Mouse (Mus musculus): ENCODE results near the gene Ctf1. TPM values are rescaled to one million over a fixed set of nuclear protein-coding genes. Genes with fewer than 3 reads are reported as not detected.
A peak's percentile ranks its signal among the peaks of the same experiment; 100 is the strongest.
"Not testable (repeated sequence)": the region's sequence is repeated elsewhere in the genome, so short reads cannot be mapped to it uniquely, and the experiment has no call there.

The Ctf1 gene
- total and polyA plus RNA-seq, 2 experiments from 2014 or later = 3.8 to 6.5 TPM

DNA sequence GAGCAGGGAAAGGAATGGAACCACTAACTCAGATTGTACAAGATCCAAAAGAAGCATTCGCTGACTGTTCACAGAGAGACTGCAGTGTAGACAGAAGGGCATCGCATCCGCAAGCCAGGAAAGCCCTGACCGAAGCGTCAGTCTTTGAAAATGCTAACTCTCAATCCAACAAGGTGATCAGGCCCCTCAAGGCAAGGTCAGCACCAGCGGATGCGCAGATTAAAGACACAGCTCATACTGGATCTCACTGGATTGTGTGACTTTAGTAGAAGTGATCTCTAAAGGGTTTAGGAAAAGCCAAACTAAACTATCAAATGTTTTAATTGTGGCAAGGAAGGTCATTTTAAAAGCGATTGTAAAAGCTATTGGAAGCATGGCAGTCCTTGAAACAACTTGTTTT lies 19.2 kb upstream of the Ctf1 start:
- Histone ChIP-seq H3K9me3 (ENCODE audit: low read length) (no peaks in the 10 kb centered on the region), H3K4me3 (ENCODE audit: low read depth, low read length) (no peak overlapping the region), H3K27me3 (ENCODE audit: insufficient read depth, low read length) (no peaks in the 10 kb centered on the region), H3K4me2 (ENCODE audit: low read depth) (no peak overlapping the region), H3K36me3 (ENCODE audit: insufficient read depth) (peaks cover 13% of the 10 kb centered on the region; the same call in 1 of the 2 replicates), H3K4me1 (ENCODE audit: insufficient read depth) (peaks cover 5% of the 10 kb centered on the region; the same call in 1 of the 2 replicates), H3K9ac (no peak overlapping the region), H3K27ac (ENCODE audit: low read depth, low read length) (no peak overlapping the region)
- DNase-seq (no peak), ATAC-seq (no peak)
- no peak for TF ChIP-seq CTCF (IDR thresholded peaks at IDR 0.05; ENCODE audit: low read depth)
- WGBS = 94% methylated on average over 8 of the region's 8 CpGs

DNA sequence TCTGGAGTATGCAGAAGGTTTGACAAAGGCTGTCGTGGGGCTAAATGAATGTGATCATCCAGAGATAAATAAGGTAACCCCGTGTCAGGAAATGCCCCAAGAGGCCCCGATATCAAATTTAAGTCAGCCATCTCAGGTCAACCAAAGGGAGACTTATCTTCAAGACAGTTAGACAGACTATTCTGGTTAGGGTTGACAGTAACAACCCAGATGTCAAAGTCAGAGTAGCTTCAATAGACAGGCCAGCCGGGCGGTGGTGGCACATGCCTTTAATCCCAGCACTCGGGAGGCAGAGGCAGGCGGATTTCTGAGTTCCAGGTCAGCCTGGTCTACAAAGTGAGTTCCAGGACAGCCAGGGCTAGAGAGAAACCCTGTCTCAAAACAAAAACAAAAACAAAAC lies 18.8 kb upstream of the Ctf1 start:
- H3K4me2 ChIP-seq (ENCODE audit: low read depth); H3K27me3 ChIP-seq (ENCODE audit: insufficient read depth, low read length); DNase-seq; H3K9me3 ChIP-seq (ENCODE audit: low read length); H3K27ac ChIP-seq (ENCODE audit: low read depth, low read length); H3K4me3 ChIP-seq (ENCODE audit: low read depth, low read length); ATAC-seq; H3K4me1 ChIP-seq (ENCODE audit: insufficient read depth); H3K9ac ChIP-seq: not testable (repeated sequence)
- WGBS = 93% methylated on average over 7 of the region's 7 CpGs
- H3K36me3 ChIP-seq (ENCODE audit: insufficient read depth) = peaks cover 13% of the 10 kb centered on the region; the same call in 1 of the 2 replicates

DNA sequence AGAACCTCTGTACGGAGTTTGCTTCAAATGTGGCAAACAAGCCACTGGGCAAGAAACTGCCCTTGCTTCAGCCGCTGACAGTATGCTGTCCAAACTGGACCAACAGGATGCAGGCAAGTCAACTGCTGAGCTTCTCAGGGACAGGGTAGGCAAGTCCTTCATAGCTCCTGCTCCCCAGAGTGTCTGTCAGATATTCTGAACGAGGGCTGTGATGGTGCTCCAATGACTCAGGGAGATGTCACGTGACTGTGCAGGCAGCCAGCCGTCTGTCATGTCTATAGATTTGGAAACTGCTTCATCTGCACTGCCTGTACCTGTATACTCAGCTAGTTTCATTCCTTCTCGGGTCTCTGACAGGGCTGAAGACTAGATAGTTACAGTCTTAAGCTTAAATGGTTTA lies 13.6 kb upstream of the Ctf1 start:
- Histone ChIP-seq H3K9me3 (ENCODE audit: low read length) (no peaks in the 10 kb centered on the region), H3K27me3 (ENCODE audit: insufficient read depth, low read length) (no peaks in the 10 kb centered on the region), H3K36me3 (ENCODE audit: insufficient read depth) (peaks cover 39% of the 10 kb centered on the region), H3K27ac (ENCODE audit: low read depth, low read length) (no peak overlapping the region), H3K4me1 (ENCODE audit: insufficient read depth) (no peaks in the 10 kb centered on the region), H3K9ac (no peak overlapping the region), H3K4me2 (ENCODE audit: low read depth) (no peak overlapping the region), H3K4me3 (ENCODE audit: low read depth, low read length) (no peak overlapping the region)
- TF ChIP-seq CTCF (IDR thresholded peaks at IDR 0.05; ENCODE audit: low read depth) = no peak
- WGBS = 73% methylated on average over 6 of the region's 6 CpGs
- ATAC-seq = no peak
- no peak for DNase-seq

DNA sequence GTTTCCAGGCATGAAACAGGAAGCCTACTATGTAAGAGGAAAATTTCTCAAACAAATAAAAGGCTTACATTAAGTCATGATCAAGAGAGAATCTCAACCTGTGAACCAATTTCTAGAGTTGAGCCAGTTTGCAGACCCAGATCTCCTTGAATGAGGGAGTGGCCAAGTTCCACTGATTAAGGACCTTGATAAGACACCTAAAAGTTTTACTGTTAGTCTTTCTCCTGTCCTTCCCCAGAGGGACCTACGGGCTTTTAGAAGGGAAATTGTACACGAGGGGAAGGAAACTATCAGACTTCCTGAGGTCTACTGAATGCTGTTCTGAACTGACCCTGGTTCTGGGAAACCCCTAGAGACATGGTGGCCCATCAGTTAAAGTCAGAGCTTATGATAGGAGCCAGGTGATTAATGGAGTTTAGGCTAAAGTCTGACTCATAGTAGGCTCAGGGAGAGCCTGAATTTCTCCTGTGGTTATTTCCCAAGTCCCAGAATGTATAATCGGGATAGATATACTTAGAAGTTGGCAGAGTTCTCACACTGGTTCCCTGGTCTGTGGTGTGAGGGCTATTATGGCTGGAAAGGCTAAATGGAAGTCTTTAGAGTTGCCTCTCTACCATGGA lies 11.7 kb upstream of the Ctf1 start:
- TF ChIP-seq CTCF (IDR thresholded peaks at IDR 0.05; ENCODE audit: low read depth) = no peak
- H3K9me3 ChIP-seq (ENCODE audit: low read length) = no peaks in the 10 kb centered on the region

DNA sequence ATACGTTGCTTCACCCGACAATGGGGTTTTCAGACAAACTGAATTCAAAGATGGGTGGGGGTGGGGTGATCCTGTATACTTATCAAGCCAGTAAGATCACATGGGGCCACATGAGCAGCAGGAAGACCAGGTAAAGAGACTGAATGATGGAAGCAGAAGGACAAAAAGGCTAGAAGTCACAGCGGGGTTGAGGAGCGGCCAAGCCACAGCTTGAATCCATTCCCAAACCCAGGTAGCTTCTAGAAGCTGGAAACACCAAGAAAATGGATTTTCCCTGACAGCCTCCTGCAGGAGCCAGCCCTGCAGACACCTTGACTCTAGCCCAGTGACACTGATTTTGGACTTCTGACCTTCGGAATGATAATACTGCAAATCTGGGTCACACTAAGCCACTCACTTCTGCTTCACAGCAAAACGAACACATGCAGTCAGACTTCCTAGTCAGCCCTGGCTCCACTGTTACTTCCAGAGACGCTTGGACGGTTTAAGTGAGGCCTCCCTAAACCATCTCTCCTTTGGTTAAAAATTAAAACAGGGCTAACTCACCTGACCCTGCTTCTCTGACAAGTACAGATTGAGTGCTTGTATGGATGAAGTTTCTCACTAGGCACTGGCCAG lies 8.9 kb upstream of the Ctf1 start:
- Histone ChIP-seq H3K36me3 (ENCODE audit: insufficient read depth) (peaks cover 53% of the 10 kb centered on the region), H3K27ac (ENCODE audit: low read depth, low read length) (no peak overlapping the region)
- 94% methylated on average over 8 of the region's 8 CpGs for WGBS

More for the DNA sequence above, 11.7 kb upstream of the Ctf1 start:
- Histone ChIP-seq H3K27me3 (ENCODE audit: insufficient read depth, low read length) (no peaks in the 10 kb centered on the region), H3K9ac (no peak overlapping the region), H3K36me3 (ENCODE audit: insufficient read depth) (peaks cover 45% of the 10 kb centered on the region), H3K4me2 (ENCODE audit: low read depth) (no peak overlapping the region), H3K27ac (ENCODE audit: low read depth, low read length) (no peak overlapping the region), H3K4me3 (ENCODE audit: low read depth, low read length) (no peak overlapping the region), H3K4me1 (ENCODE audit: insufficient read depth) (no peaks in the 10 kb centered on the region)
- WGBS = 92% methylated on average over 3 of the region's 3 CpGs
- no peak for ATAC-seq
- no peak for DNase-seq

DNA sequence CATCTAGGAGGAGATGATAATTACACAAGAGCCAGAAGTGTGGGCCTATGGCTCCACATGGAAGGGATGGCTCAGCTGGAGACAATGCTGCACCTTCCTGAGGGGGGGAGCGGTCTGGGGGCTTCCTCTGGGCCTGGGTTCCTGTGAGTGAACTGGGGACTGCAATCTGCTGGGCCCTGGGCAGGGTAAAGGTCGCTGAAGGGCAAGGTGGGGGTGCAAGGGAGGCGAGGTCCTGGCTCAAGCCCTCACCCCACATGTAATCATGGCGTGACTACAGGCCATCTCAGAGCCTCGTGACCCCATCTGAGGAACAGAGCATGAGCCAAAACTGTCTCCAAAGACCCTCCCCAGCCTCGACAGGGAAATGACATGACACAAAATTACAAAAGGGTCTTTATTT lies 7.9 kb upstream of the Ctf1 start:
- Histone ChIP-seq H3K9me3 (ENCODE audit: low read length) (no peaks in the 10 kb centered on the region), H3K9ac (no peak overlapping the region), H3K4me1 (ENCODE audit: insufficient read depth) (0 out of 2 replicates have a peak, but pooled peaks cover 8% of the 10 kb centered on the region), H3K4me3 (ENCODE audit: low read depth, low read length) (no peak overlapping the region), H3K27me3 (ENCODE audit: insufficient read depth, low read length) (no peaks in the 10 kb centered on the region), H3K36me3 (ENCODE audit: insufficient read depth) (peaks cover 48% of the 10 kb centered on the region), H3K27ac (ENCODE audit: low read depth, low read length) (no peak overlapping the region), H3K4me2 (ENCODE audit: low read depth) (no peak overlapping the region)
- WGBS = 80% methylated on average over 6 of the region's 6 CpGs
- no peak for ATAC-seq
- no peak for DNase-seq
- TF ChIP-seq CTCF (IDR thresholded peaks at IDR 0.05; ENCODE audit: low read depth) = no peak

More for the DNA sequence above, 8.9 kb upstream of the Ctf1 start:
- H3K4me3 ChIP-seq (ENCODE audit: low read depth, low read length) = no peak overlapping the region
- no peaks in the 10 kb centered on the region for H3K9me3 ChIP-seq (ENCODE audit: low read length)
- H3K4me2 ChIP-seq (ENCODE audit: low read depth) = no peak overlapping the region
- H3K9ac ChIP-seq = no peak overlapping the region
- DNase-seq (no peak), ATAC-seq (no peak)
- H3K27me3 ChIP-seq (ENCODE audit: insufficient read depth, low read length) = no peaks in the 10 kb centered on the region
- 0 out of 2 replicates have a peak, but pooled peaks cover 3% of the 10 kb centered on the region for H3K4me1 ChIP-seq (ENCODE audit: insufficient read depth)
- no peak for TF ChIP-seq CTCF (IDR thresholded peaks at IDR 0.05; ENCODE audit: low read depth)

DNA sequence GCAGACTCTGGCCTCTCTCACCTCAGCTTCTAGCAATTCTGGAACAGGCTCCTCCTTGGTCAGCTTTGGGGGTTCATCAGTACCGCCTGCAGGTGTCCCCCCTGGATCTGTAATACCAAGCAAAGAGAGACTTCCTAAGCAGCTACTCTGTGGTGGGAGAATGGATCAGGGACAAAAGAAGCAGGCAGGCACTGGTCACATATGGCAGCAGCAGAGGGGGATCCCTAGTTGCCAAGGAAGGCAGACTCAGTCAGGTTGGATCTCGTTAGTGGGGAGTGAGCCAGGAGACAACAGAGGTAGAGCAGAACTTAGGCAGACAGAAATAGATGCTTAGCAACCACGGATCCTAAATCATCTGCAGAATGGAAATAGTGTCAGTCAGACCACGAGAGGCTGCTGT lies 6.8 kb upstream of the Ctf1 start:
- TF ChIP-seq CTCF (IDR thresholded peaks at IDR 0.05; ENCODE audit: low read depth) = no peak
- ATAC-seq = no peak
- 0 out of 2 replicates have a peak, but pooled peaks cover 8% of the 10 kb centered on the region for H3K4me1 ChIP-seq (ENCODE audit: insufficient read depth)
- no peak overlapping the region for H3K27ac ChIP-seq (ENCODE audit: low read depth, low read length)
- WGBS = 52% methylated on average over 4 of the region's 4 CpGs
- no peak overlapping the region for H3K4me2 ChIP-seq (ENCODE audit: low read depth)
- H3K36me3 ChIP-seq (ENCODE audit: insufficient read depth) = peaks cover 37% of the 10 kb centered on the region
- 0 out of 2 replicates have a peak overlapping the region, but pooled peaks have one; percentile 6 for H3K9ac ChIP-seq
- H3K4me3 ChIP-seq (ENCODE audit: low read depth, low read length) = no peak overlapping the region
- DNase-seq = peak; percentile 52
- no peaks in the 10 kb centered on the region for H3K9me3 ChIP-seq (ENCODE audit: low read length)
- H3K27me3 ChIP-seq (ENCODE audit: insufficient read depth, low read length) = no peaks in the 10 kb centered on the region

Measured in forebrain, postnatal 0 days (tissue).